Mouse (Mus musculus) lung, postnatal 10 days (tissue): Measurements from ENCODE around the gene Zfyve27.

Source experiments
- DNase-seq: peaks from one replicate; pipeline ENCODE4 v3.0.0; 2021

Zfyve27 gene

GRCm38 (mm10) chr19:42182673-42183072 lies 18.9 kb downstream of the Zfyve27 start:
- DNase-seq = no peak

- no peak for DNase-seq
Observed at GRCm38 (mm10) chr19:42189735-42190134, 26.0 kb downstream of the Zfyve27 start.

GRCm38 (mm10) chr19:42190494-42190893 lies 26.7 kb downstream of the Zfyve27 start:
- peak; percentile 63 for DNase-seq

GRCm38 (mm10) chr19:42193311-42193710 lies 29.6 kb downstream of the Zfyve27 start:
- peak; percentile 38 for DNase-seq

- DNase-seq = no peak
Observed at GRCm38 (mm10) chr19:42196378-42196777, 32.6 kb downstream of the Zfyve27 start.

- no peak for DNase-seq
Observed at GRCm38 (mm10) chr19:42197066-42197465, 33.3 kb downstream of the Zfyve27 start.

GRCm38 (mm10) chr19:42198026-42198425 lies 34.3 kb downstream of the Zfyve27 start:
- DNase-seq = peak; percentile 35

- no peak for DNase-seq
Observed at GRCm38 (mm10) chr19:42201696-42202381, 38.1 kb downstream of the Zfyve27 start, which contains the start of gene Sfrp5. Gene Sfrp5, minus strand, starts transcription at chr19:42202252.

GRCm38 (mm10) chr19:42202467-42202866 lies 38.7 kb downstream of the Zfyve27 start:
- no peak for DNase-seq

- DNase-seq = no peak
Observed at GRCm38 (mm10) chr19:42204306-42204705, 40.6 kb downstream of the Zfyve27 start.

GRCm38 (mm10) chr19:42205201-42205600 lies 41.5 kb downstream of the Zfyve27 start:
- DNase-seq = no peak

GRCm38 (mm10) chr19:42209485-42209884 lies 45.7 kb downstream of the Zfyve27 start:
- DNase-seq = no peak

- no peak for DNase-seq
Observed at GRCm38 (mm10) chr19:42209976-42210375, 46.2 kb downstream of the Zfyve27 start.

- DNase-seq = no peak
Observed at GRCm38 (mm10) chr19:42211936-42212335, 48.2 kb downstream of the Zfyve27 start.

- no peak for DNase-seq
Observed at GRCm38 (mm10) chr19:42214601-42215000, 50.9 kb downstream of the Zfyve27 start.

- peak; percentile 16 for DNase-seq
Observed at GRCm38 (mm10) chr19:42216699-42217373, 53.1 kb downstream of the Zfyve27 start.

- DNase-seq = peak; percentile 19
Observed at GRCm38 (mm10) chr19:42217374-42217763, 53.6 kb downstream of the Zfyve27 start.

- DNase-seq = no peak
Observed at GRCm38 (mm10) chr19:42226451-42226850, 62.7 kb downstream of the Zfyve27 start.

GRCm38 (mm10) chr19:42229499-42230287 lies 65.9 kb downstream of the Zfyve27 start:
- no peak for DNase-seq

GRCm38 (mm10) chr19:42230288-42230568 lies 66.5 kb downstream of the Zfyve27 start:
- DNase-seq = no peak

- no peak for DNase-seq
Observed at GRCm38 (mm10) chr19:42230986-42231385, 67.2 kb downstream of the Zfyve27 start.

GRCm38 (mm10) chr19:42237602-42238340 lies 74.0 kb downstream of the Zfyve27 start:
- DNase-seq = no peak

- no peak for DNase-seq
Observed at GRCm38 (mm10) chr19:42238341-42238715, 74.6 kb downstream of the Zfyve27 start.
